Mouse (Mus musculus): ENCODE data around the gene Prkg1. TPM values are rescaled to one million over a fixed set of nuclear protein-coding genes. Genes with fewer than 3 reads are reported as not detected.

Gene Prkg1
- polyA plus RNA-seq, 1 experiment from 2014 or later, result 11.5 TPM

- Histone ChIP-seq H3K4me1 (no peaks in the 10 kb centered on the region), H3K36me3 (no peaks in the 10 kb centered on the region), H3K9me3 (no peaks in the 10 kb centered on the region), H3K9ac (no peak overlapping the region), H3K4me2 (replicated peaks) (no peak overlapping the region), H3K27ac (no peak overlapping the region), H3K4me3 (no peak overlapping the region), H3K27me3 (replicated peaks) (no peaks in the 10 kb centered on the region)
- no peak for ATAC-seq (ENCODE audit: low FRiP score, low read depth)
- 63% methylated on average over 4 of the region's 4 CpGs for WGBS
Measured at GRCm38 (mm10) chr19:31489606-31490005, 275.2 kb downstream of the Prkg1 start.

DNA sequence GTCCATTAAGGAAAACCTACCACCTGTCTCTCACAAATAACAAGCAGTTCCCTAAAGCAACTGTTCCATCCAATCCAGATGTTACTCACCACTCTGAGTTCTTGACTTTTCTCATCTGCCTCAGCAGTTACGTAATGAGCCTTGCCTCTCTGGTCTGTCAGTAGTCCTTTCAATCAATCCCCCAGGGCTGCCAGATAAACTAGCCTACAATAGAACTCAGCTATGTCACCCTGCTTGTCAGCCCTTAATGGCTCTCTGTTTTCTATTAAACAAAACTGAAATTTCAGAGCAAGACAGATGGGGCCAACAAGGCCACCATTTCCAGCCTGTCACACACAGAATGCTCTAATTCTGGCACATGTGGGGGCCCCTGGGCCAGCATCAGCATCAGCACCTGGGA, 293.1 kb downstream of the Prkg1 start:
- Histone ChIP-seq H3K27me3 (replicated peaks) (no peaks in the 10 kb centered on the region), H3K4me3 (no peak overlapping the region), H3K4me2 (replicated peaks) (no peak overlapping the region), H3K9ac (no peak overlapping the region), H3K36me3 (no peaks in the 10 kb centered on the region), H3K4me1 (no peaks in the 10 kb centered on the region), H3K27ac (no peak overlapping the region), H3K9me3 (no peaks in the 10 kb centered on the region)
- no peak for ATAC-seq (ENCODE audit: low FRiP score, low read depth)
- WGBS, result 33% methylated on average over 1 of the region's 1 CpGs

- Histone ChIP-seq H3K27me3 (replicated peaks) (no peaks in the 10 kb centered on the region), H3K4me3 (no peak overlapping the region), H3K9ac (no peak overlapping the region), H3K36me3 (no peaks in the 10 kb centered on the region), H3K27ac (no peak overlapping the region), H3K9me3 (no peaks in the 10 kb centered on the region), H3K4me2 (replicated peaks) (no peak overlapping the region), H3K4me1 (no peaks in the 10 kb centered on the region)
- ATAC-seq (ENCODE audit: low FRiP score, low read depth), result no peak
Measured at GRCm38 (mm10) chr19:31460188-31460587, 304.6 kb downstream of the Prkg1 start.

- ATAC-seq (ENCODE audit: low FRiP score, low read depth), result no peak
- H3K4me2 ChIP-seq (replicated peaks), result no peak overlapping the region
- H3K4me1 ChIP-seq, result no peaks in the 10 kb centered on the region
- H3K4me3 ChIP-seq, result no peak overlapping the region
- H3K27ac ChIP-seq, result no peak overlapping the region
- H3K36me3 ChIP-seq, result no peaks in the 10 kb centered on the region
- no peak overlapping the region for H3K9ac ChIP-seq
- WGBS, result 89% methylated on average over 1 of the region's 1 CpGs
- H3K27me3 ChIP-seq (replicated peaks), result no peaks in the 10 kb centered on the region
- H3K9me3 ChIP-seq, result no peaks in the 10 kb centered on the region
Measured at GRCm38 (mm10) chr19:31444101-31444500, 320.7 kb downstream of the Prkg1 start.

DNA sequence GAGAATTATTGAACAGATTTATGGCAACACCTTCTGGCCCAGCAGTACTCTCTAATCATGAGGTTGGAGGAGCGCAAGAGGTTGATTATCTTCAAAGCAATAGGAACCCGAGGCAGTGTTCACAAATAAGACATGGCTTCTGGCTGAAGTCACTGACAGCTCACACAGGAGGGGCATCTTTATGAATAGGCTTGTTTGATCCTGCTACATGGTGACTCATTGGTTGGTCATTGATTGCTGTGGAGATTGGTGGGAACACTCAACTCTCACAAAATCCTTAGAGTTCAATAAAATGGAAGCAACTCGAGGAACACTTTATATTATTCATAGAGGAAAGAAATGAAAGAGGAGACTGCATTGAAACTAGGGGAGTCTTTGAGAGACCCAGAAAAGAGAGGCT, 322.5 kb downstream of the Prkg1 start:
- no peak for ATAC-seq (ENCODE audit: low FRiP score, low read depth)
- no peaks in the 10 kb centered on the region for H3K4me1 ChIP-seq
- 82% methylated on average over 3 of the region's 3 CpGs for WGBS

DNA sequence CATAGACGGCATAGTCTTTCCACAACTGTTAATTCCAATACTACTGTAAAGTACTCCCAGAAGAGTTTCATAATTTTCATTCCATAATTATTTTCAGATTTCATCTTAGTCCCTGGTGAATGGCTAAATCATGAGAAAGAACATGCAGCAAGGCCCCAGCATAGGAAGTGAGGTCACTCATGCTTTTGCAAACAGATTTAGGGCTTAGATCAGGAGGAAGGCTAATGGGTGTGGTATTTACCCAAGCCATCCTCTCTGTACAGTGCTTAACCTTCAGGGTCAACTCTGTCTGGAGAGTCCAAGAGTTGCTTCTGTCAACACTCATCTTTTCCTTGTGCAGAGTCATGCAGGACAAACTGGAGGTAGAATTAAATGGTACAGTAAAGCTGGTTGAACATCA, 331.4 kb downstream of the Prkg1 start:
- H3K9me3 ChIP-seq, result no peaks in the 10 kb centered on the region
- no peaks in the 10 kb centered on the region for H3K27me3 ChIP-seq (replicated peaks)
- ATAC-seq (ENCODE audit: low FRiP score, low read depth), result no peak
- no peaks in the 10 kb centered on the region for H3K36me3 ChIP-seq
- no peak overlapping the region for H3K4me3 ChIP-seq
- H3K27ac ChIP-seq, result no peak overlapping the region
- H3K9ac ChIP-seq, result no peak overlapping the region
- WGBS, result 82% methylated on average over 1 of the region's 1 CpGs
- no peak overlapping the region for H3K4me2 ChIP-seq (replicated peaks)
- H3K4me1 ChIP-seq, result no peaks in the 10 kb centered on the region

More for the DNA sequence above, 322.5 kb downstream of the Prkg1 start:
- no peak overlapping the region for H3K27ac ChIP-seq
- H3K4me2 ChIP-seq (replicated peaks), result no peak overlapping the region
- H3K27me3 ChIP-seq (replicated peaks), result no peaks in the 10 kb centered on the region
- no peak overlapping the region for H3K9ac ChIP-seq
- H3K36me3 ChIP-seq, result no peaks in the 10 kb centered on the region
- no peak overlapping the region for H3K4me3 ChIP-seq
- no peaks in the 10 kb centered on the region for H3K9me3 ChIP-seq

DNA sequence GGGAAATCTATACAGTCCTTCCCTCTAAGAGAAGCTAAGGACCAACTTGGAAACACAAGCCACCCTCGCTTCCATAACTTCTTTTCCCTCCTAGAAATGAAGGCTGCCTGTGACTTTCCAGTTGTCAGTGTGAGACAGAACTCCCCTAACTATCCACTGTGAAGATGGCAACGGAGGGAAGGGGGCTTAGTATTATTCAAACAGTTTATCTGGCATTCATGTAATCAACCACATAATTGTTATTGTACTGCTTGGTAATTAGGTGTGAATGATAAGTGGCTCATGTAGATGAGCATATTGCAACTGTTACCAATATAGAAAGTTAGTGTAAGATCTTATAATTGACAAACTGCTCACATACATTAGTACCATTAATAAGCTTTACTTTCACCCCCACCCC, 333.4 kb downstream of the Prkg1 start:
- Histone ChIP-seq H3K9me3 (no peaks in the 10 kb centered on the region), H3K27me3 (replicated peaks) (no peaks in the 10 kb centered on the region), H3K27ac (no peak overlapping the region), H3K4me3 (no peak overlapping the region), H3K4me2 (replicated peaks) (no peak overlapping the region), H3K9ac (no peak overlapping the region), H3K4me1 (no peaks in the 10 kb centered on the region), H3K36me3 (no peaks in the 10 kb centered on the region)
- 76% methylated on average over 2 of the region's 2 CpGs for WGBS
- no peak for ATAC-seq (ENCODE audit: low FRiP score, low read depth)

- WGBS, result 62% methylated on average over 5 of the region's 5 CpGs
- Histone ChIP-seq H3K4me2 (replicated peaks) (no peak overlapping the region), H3K36me3 (no peaks in the 10 kb centered on the region), H3K4me1 (no peaks in the 10 kb centered on the region), H3K4me3 (no peak overlapping the region), H3K9ac (no peak overlapping the region), H3K27me3 (replicated peaks) (no peaks in the 10 kb centered on the region), H3K27ac (no peak overlapping the region), H3K9me3 (no peaks in the 10 kb centered on the region)
- ATAC-seq (ENCODE audit: low FRiP score, low read depth), result no peak
Measured at GRCm38 (mm10) chr19:31426142-31426541, 338.7 kb downstream of the Prkg1 start.

GRCm38 (mm10) chr19:31425199-31425598, 339.6 kb downstream of the Prkg1 start:
- Histone ChIP-seq H3K36me3 (no peaks in the 10 kb centered on the region), H3K4me3 (no peak overlapping the region), H3K27me3 (replicated peaks) (no peaks in the 10 kb centered on the region), H3K9me3 (no peaks in the 10 kb centered on the region), H3K27ac (no peak overlapping the region), H3K4me1 (no peaks in the 10 kb centered on the region), H3K9ac (no peak overlapping the region), H3K4me2 (replicated peaks) (no peak overlapping the region)
- 53% methylated on average over 9 of the region's 9 CpGs for WGBS
- no peak for ATAC-seq (ENCODE audit: low FRiP score, low read depth)

GRCm38 (mm10) chr19:31424319-31424718, 340.5 kb downstream of the Prkg1 start:
- H3K27me3 ChIP-seq (replicated peaks), result no peaks in the 10 kb centered on the region
- 84% methylated on average over 5 of the region's 5 CpGs for WGBS
- no peak overlapping the region for H3K27ac ChIP-seq
- no peak overlapping the region for H3K4me3 ChIP-seq
- H3K36me3 ChIP-seq, result no peaks in the 10 kb centered on the region
- no peaks in the 10 kb centered on the region for H3K9me3 ChIP-seq
- no peaks in the 10 kb centered on the region for H3K4me1 ChIP-seq
- no peak overlapping the region for H3K9ac ChIP-seq
- ATAC-seq (ENCODE audit: low FRiP score, low read depth), result no peak
- H3K4me2 ChIP-seq (replicated peaks), result no peak overlapping the region

DNA sequence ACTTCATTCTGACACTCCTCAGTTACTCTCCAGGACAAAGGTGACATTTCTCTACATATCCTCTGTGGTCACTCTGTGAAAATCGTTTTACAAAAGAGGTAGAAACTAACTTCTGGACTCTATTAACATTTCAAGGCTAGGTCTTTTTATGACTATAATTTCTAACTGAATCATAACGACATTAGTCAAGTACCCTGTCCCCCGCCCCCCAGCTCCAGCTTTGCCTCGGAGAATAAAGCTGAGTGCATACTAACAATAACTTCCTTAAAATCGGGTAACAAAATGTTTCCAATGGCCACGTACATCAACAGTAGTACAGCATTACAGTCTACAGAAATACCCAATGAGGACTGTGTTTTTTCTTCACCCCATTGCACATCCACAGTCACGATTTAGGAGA, 351.3 kb downstream of the Prkg1 start:
- no peak for ATAC-seq (ENCODE audit: low FRiP score, low read depth)
- H3K9ac ChIP-seq, result no peak overlapping the region
- 83% methylated on average over 7 of the region's 7 CpGs for WGBS
- no peaks in the 10 kb centered on the region for H3K36me3 ChIP-seq
- no peaks in the 10 kb centered on the region for H3K27me3 ChIP-seq (replicated peaks)
- H3K4me3 ChIP-seq, result no peak overlapping the region
- no peak overlapping the region for H3K27ac ChIP-seq
- no peaks in the 10 kb centered on the region for H3K4me1 ChIP-seq
- H3K4me2 ChIP-seq (replicated peaks), result no peak overlapping the region
- H3K9me3 ChIP-seq, result no peaks in the 10 kb centered on the region

DNA sequence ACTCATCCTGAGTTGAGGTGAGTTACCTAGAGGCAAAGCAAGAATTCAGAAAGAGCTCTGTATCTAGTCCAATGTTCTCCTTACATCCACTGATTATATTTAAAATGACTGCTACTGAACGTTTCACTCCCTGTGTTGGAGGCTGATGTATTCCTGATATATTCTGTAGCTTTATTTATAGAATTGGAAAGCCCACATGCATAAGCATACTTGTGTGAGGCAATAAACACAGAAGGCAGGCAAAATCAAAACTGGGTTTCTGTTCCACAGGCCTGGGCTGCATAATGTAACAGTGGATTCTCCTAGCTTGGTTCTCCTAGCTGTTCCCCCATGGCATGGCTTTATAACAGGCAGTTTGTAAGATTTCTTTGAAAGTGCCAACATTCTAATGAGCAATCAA, 368.7 kb downstream of the Prkg1 start:
- Histone ChIP-seq H3K27me3 (replicated peaks) (no peaks in the 10 kb centered on the region), H3K4me2 (replicated peaks) (no peak overlapping the region), H3K27ac (no peak overlapping the region), H3K4me3 (no peak overlapping the region), H3K36me3 (no peaks in the 10 kb centered on the region), H3K9me3 (no peaks in the 10 kb centered on the region), H3K9ac (no peak overlapping the region), H3K4me1 (no peaks in the 10 kb centered on the region)
- ATAC-seq (ENCODE audit: low FRiP score, low read depth), result no peak
- WGBS, result 75% methylated on average over 1 of the region's 1 CpGs

DNA sequence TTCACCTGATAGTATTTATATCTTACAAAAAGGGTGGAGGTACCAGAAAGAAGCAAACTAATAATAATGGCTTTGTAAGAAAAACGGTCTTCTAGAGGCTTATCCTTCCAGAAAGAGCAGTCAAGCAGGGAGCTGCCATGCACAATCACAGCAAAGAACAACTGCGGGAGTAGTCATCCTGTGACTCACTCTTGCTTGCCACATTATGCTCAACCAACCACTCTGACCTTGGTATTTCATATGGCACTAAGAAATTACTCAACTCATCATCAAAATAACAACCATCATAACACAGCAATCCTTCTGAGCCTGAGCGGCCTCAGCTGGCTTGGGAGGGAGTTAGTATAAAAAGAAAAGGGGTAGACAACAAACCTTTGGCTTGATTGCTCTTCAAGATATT, 379.5 kb downstream of the Prkg1 start:
- 90% methylated on average over 3 of the region's 3 CpGs for WGBS
- H3K4me2 ChIP-seq (replicated peaks), result no peak overlapping the region

GRCm38 (mm10) chr19:31383881-31384280, 381.0 kb downstream of the Prkg1 start:
- Histone ChIP-seq H3K36me3 (no peaks in the 10 kb centered on the region), H3K27me3 (replicated peaks) (no peaks in the 10 kb centered on the region), H3K4me1 (no peaks in the 10 kb centered on the region), H3K27ac (no peak overlapping the region), H3K9me3 (no peaks in the 10 kb centered on the region), H3K4me2 (replicated peaks) (no peak overlapping the region), H3K9ac (no peak overlapping the region), H3K4me3 (no peak overlapping the region)
- no peak for ATAC-seq (ENCODE audit: low FRiP score, low read depth)
- 63% methylated on average over 5 of the region's 5 CpGs for WGBS

More for the DNA sequence above, 379.5 kb downstream of the Prkg1 start:
- ATAC-seq (ENCODE audit: low FRiP score, low read depth), result no peak
- Histone ChIP-seq H3K4me1 (no peaks in the 10 kb centered on the region), H3K27me3 (replicated peaks) (no peaks in the 10 kb centered on the region), H3K27ac (no peak overlapping the region), H3K36me3 (no peaks in the 10 kb centered on the region), H3K4me3 (no peak overlapping the region), H3K9me3 (no peaks in the 10 kb centered on the region), H3K9ac (no peak overlapping the region)

All from neural tube, embryonic 12.5 days (tissue).